Mouse (Mus musculus): Measurements from ENCODE around the gene Nav1. TPM values are rescaled to one million over a fixed set of nuclear protein-coding genes. Genes with fewer than 3 reads are reported as not detected.

Gene Nav1
- polyA plus RNA-seq, 1 experiment from 2014 or later, result 59.4 TPM

DNA sequence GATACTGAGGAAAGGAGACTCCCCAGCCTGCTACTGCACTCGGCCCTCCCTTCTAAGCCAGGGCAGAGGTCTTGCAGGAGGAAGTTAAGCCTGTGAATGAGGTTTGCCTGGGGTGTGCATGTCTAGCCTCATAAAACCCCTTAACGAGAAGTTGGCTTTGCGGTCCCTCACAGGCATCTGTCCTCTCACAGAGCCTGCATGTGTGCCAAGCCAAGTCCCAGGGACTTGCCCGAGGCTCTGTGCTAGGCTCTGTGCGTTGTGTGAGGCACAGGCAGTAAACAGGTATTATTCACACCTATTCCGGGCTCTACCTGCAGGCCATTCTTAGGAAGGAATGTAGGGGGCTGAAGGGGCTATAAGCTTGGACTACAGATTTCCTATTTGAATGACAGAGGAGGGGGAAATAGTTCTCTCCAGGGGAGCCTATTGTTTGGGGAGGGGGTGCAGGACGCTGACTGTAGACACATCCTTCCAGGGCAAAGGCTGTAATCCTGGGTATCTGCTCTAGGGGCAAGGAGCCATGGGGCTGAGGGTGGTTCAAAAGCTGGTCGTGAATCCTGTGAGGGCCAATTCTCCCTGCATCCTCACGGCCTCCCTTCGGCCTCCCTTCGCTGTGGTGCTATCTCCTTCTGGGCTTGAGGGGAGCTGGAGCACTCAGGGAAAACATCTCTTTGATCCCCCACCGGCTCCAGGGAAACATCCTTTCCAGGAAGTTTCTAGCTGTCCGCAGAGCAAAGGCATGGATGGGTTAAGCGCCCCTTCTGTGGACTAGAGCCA lies 99.3 kb downstream of the Nav1 start:
- no peaks in the 10 kb centered on the region for H3K27me3 ChIP-seq (replicated peaks)
- H3K4me1 ChIP-seq, result peaks cover 49% of the 10 kb centered on the region
- H3K9ac ChIP-seq, result no peak overlapping the region
- H3K36me3 ChIP-seq (replicated peaks), result no peaks in the 10 kb centered on the region
- peak overlapping the region; percentile 62 for H3K4me2 ChIP-seq
- no peak for ATAC-seq (replicated peaks)
- H3K27ac ChIP-seq, result no peak overlapping the region
- WGBS, result 31% methylated on average over 14 of the region's 14 CpGs
- H3K9me3 ChIP-seq, result no peaks in the 10 kb centered on the region
- no peak overlapping the region for H3K4me3 ChIP-seq

DNA sequence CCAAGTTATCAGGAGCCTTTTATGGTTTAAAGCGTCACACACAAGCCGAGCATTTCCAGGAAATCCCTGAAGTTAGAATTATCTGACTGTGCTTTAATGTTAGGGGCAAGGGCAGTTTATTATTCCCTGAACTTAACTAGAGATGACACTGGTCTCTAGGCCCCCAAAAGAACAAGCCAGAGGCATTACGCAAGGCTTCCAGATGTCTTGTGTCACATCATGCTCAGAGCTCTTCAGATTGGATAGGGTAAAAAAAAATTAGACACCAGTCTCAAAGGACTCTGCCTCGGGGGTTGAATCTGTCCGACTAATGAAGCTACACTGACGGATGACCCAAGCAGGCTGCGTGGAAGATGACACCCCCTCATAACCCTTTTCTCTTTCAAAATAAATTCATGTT lies 101.6 kb downstream of the Nav1 start:
- H3K9ac ChIP-seq, result no peak overlapping the region
- H3K9me3 ChIP-seq, result no peaks in the 10 kb centered on the region
- no peak overlapping the region for H3K27ac ChIP-seq
- no peaks in the 10 kb centered on the region for H3K36me3 ChIP-seq (replicated peaks)
- no peak for ATAC-seq (replicated peaks)
- no peaks in the 10 kb centered on the region for H3K27me3 ChIP-seq (replicated peaks)
- WGBS, result 64% methylated on average over 7 of the region's 7 CpGs
- peaks cover 32% of the 10 kb centered on the region for H3K4me1 ChIP-seq
- H3K4me2 ChIP-seq, result no peak overlapping the region
- no peak overlapping the region for H3K4me3 ChIP-seq

DNA sequence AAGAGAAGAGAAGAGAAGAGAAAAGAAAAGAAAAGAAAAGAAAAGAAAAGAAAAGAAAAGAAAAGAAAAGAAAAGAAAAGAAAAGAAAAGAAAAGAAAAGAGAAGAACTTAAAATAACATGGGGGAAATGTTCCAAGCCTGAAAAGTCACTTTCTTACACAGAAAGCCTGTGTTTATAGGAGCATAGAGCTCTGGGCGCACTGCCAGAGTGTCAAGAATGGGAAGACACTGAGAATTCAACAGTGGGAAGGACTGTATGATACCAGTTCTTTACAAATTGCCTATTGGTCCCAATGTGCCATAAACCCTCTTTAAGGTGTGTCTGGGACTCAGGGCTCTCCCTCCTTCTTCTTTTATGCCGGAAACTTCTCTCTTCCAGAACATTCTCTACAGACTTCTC lies 103.7 kb downstream of the Nav1 start:
- H3K4me2 ChIP-seq, result no peak overlapping the region
- no peaks in the 10 kb centered on the region for H3K9me3 ChIP-seq
- H3K4me3 ChIP-seq, result no peak overlapping the region
- no peak for ATAC-seq (replicated peaks)
- peaks cover 24% of the 10 kb centered on the region for H3K4me1 ChIP-seq
- H3K27ac ChIP-seq, result no peak overlapping the region
- WGBS, result 83% methylated on average over 2 of the region's 2 CpGs
- H3K9ac ChIP-seq, result no peak overlapping the region
- H3K36me3 ChIP-seq (replicated peaks), result no peaks in the 10 kb centered on the region
- H3K27me3 ChIP-seq (replicated peaks), result no peaks in the 10 kb centered on the region

DNA sequence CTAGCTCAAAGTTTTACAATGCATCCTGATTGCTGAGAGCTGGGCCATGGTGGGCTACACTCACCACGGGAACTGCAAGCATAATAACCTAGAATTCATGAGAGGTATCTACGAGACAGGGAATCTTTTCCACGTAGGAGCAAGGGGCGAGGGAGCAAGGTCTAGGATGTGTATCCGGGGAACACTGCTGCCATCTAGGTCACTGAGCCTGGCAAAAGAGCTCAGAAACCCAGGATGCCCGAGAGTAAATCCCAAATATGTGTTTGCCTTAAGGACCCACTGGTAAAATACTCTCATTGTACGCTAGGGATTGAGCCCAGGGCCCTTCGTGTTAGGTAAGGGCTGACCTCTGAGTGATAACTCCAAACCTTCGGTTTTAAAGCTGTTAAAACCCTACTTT lies 104.3 kb downstream of the Nav1 start:
- WGBS, result 77% methylated on average over 9 of the region's 9 CpGs
- H3K36me3 ChIP-seq (replicated peaks), result no peaks in the 10 kb centered on the region

DNA sequence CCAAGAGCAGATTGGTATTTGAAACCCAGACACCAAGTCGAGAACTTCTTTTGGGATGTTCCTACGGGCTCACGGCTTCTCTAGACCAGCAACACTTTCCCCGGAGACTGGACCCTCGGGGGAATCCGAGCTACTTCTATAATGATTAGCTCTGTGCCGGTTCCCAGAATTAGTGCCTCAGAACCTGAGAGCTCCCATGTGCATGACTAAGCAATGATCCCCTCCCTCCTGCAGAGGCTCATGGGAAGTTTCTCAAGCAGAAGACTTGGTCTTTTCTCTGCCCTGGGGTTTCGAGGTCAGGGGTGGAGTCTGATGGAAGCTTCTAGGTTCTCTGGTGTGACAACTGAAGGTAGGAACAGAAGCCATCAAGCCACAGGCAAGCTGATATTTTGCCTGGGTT lies 105.0 kb downstream of the Nav1 start:
- H3K9me3 ChIP-seq, result no peaks in the 10 kb centered on the region
- H3K4me3 ChIP-seq, result no peak overlapping the region
- H3K9ac ChIP-seq, result no peak overlapping the region
- no peak overlapping the region for H3K4me2 ChIP-seq
- ATAC-seq (replicated peaks), result no peak
- no peaks in the 10 kb centered on the region for H3K27me3 ChIP-seq (replicated peaks)
- H3K27ac ChIP-seq, result no peak overlapping the region
- WGBS, result 38% methylated on average over 8 of the region's 8 CpGs
- H3K36me3 ChIP-seq (replicated peaks), result no peaks in the 10 kb centered on the region
- H3K4me1 ChIP-seq, result peaks cover 17% of the 10 kb centered on the region

More for the DNA sequence above, 104.3 kb downstream of the Nav1 start:
- H3K27me3 ChIP-seq (replicated peaks), result no peaks in the 10 kb centered on the region
- no peak overlapping the region for H3K9ac ChIP-seq
- no peaks in the 10 kb centered on the region for H3K9me3 ChIP-seq
- no peak overlapping the region for H3K27ac ChIP-seq
- ATAC-seq (replicated peaks), result no peak
- no peak overlapping the region for H3K4me2 ChIP-seq
- H3K4me1 ChIP-seq, result peaks cover 21% of the 10 kb centered on the region
- no peak overlapping the region for H3K4me3 ChIP-seq

DNA sequence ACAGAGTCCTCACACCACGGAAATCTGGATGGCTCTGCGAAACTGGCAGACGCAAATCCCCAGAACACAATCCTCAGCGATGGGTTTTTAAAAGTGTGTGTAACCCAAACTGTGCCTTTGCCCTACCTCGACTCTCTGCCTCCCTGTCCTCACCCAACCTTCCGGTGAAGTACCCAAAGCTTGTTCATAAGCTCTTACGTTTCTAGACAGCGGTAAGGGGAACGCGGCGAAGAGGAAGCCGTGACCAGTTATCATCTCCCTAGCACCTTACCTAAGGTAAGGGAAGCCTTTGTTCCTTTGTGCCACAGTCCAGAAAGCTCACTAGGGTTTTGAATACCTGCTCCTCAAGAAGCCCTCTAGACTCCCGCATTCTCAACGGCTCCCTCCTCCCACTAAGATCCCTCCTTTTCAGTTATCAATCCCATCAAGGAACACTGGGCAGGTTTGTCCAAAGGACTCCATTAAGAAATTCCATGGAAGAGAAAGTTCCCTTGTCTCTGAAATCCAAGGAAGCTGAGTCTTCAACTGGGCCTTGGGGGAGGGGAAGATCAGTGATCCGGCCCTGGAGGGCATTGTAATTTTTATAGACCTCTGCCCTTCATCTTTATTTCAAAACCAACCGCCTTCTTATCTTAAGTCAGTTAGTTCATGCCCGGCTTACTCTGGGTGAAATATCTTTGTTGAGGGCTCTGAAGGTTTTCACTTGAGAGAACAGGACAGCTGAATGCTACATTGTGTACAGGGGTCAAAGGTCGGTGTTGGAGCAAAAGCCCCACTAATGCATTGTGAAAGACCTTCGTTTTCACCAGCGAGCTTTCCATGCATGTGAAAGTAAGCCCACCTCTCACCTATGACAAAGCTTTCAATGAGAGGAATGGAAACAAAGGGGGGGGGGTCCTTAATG lies 108.4 kb downstream of the Nav1 start:
- no peak for ATAC-seq (replicated peaks)
- no peak overlapping the region for H3K4me2 ChIP-seq
- H3K36me3 ChIP-seq (replicated peaks), result no peaks in the 10 kb centered on the region
- H3K4me1 ChIP-seq, result peaks cover 12% of the 10 kb centered on the region
- WGBS, result 27% methylated on average over 20 of the region's 20 CpGs
- H3K27me3 ChIP-seq (replicated peaks), result no peaks in the 10 kb centered on the region
- H3K27ac ChIP-seq, result no peak overlapping the region
- no peaks in the 10 kb centered on the region for H3K9me3 ChIP-seq
- H3K4me3 ChIP-seq, result no peak overlapping the region
- no peak overlapping the region for H3K9ac ChIP-seq

DNA sequence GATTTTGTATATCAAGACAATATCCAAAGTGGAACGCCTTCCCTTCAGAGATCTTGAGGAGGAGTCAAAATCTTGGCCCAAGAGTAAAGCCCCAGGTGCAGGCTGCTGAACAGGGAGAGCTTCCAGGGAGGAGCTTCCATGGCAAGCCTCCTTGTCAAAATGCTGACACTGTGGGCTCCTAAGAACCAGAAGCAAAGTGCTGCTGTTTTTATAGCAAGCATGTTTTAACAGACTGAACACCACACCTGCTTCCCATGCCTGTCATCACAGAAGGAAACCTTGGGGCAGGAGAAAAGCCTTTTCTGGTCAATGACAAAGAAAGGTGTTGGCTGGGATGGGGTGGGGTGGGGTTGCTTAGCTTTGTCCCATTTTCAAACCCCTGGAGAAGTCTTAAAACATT lies 112.0 kb downstream of the Nav1 start:
- peaks cover 22% of the 10 kb centered on the region for H3K4me1 ChIP-seq
- H3K27me3 ChIP-seq (replicated peaks), result no peaks in the 10 kb centered on the region
- H3K4me3 ChIP-seq, result no peak overlapping the region
- ATAC-seq (replicated peaks), result no peak
- 93% methylated on average over 1 of the region's 1 CpGs for WGBS
- H3K9ac ChIP-seq, result no peak overlapping the region
- no peaks in the 10 kb centered on the region for H3K9me3 ChIP-seq
- no peak overlapping the region for H3K4me2 ChIP-seq
- H3K27ac ChIP-seq, result no peak overlapping the region
- H3K36me3 ChIP-seq (replicated peaks), result no peaks in the 10 kb centered on the region

DNA sequence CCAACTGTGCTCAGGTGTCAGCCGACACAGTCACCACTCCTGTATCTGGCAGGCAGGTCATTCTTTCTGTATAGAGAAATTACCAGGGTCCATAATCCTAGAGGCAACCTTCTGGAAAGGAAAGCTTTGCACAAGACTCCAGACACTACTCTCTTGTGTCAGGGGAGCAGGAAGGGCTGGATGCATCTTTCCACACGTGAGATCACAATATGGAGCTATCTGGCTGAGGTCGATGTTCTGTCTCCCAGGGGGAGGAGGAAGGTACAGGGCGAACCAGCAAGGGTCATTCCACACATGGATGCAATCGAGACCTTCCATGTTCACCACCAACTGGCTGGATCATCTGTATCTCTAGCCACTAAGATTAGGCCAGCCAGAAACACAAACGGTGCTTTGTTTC lies 113.2 kb downstream of the Nav1 start:
- no peak for ATAC-seq (replicated peaks)
- Histone ChIP-seq H3K27ac (no peak overlapping the region), H3K4me3 (no peak overlapping the region), H3K36me3 (replicated peaks) (no peaks in the 10 kb centered on the region), H3K9ac (no peak overlapping the region), H3K4me1 (peaks cover 21% of the 10 kb centered on the region), H3K9me3 (no peaks in the 10 kb centered on the region), H3K4me2 (no peak overlapping the region), H3K27me3 (replicated peaks) (no peaks in the 10 kb centered on the region)
- WGBS, result 86% methylated on average over 6 of the region's 6 CpGs

DNA sequence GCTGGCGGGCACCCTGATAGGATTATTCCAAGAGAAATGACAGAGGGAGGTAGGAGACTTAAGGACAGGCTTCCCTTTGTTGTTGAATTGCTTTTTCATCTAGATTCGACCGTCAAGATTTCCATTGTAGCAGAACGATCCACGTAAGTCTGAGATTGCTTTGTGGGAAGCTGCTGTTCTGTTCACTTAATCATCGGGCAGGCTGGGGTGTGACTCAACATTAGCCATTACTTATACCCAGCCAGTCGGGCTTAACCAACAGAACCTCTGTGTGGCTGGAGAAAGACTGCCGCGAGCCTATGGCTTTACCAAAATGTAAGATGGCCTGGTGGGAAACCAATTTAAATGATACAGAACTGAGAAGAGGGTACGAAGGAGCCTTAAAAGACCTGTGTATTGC lies 114.7 kb downstream of the Nav1 start:
- Histone ChIP-seq H3K9me3 (no peaks in the 10 kb centered on the region), H3K4me1 (peaks cover 13% of the 10 kb centered on the region; the same call in 1 of the 2 replicates), H3K4me2 (no peak overlapping the region), H3K27ac (no peak overlapping the region), H3K9ac (no peak overlapping the region), H3K27me3 (replicated peaks) (no peaks in the 10 kb centered on the region), H3K4me3 (no peak overlapping the region), H3K36me3 (replicated peaks) (no peaks in the 10 kb centered on the region)
- ATAC-seq (replicated peaks), result no peak
- 31% methylated on average over 10 of the region's 10 CpGs for WGBS

DNA sequence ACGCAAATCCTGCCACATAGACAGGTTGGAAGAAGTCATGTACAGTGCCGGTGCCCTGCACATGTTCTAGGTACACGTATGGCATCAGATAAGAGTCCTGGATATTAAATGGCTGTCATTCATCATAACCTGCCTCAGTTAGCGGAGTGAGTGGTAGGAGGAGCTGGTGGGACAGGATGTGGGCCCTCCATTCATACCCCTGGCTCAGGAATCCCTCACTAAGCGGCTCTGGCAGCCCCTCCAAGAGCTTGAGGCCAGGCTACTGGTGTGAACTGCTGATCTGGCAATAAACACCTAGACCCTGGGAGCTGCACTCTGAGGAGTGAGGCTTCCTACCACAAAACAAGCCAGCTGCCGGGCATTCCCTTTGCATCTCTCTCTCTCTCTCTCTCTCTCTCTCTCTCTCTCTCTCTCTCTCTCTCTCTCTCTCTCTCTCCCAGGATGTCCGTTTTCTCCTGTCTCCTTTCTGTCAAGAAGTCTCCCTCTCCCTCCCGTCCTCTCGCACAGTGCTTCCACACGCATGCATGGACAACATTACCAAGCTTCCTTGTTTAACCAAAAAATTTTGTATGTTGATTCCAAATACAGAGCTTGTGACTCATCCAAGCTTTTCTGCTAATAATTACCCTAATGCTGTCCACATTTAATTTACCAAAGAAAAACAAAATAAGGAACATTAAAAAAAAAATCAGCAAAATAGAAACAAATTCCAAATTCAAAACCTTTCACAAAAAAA lies 116.0 kb downstream of the Nav1 start:
- ATAC-seq (replicated peaks), result no peak
- H3K4me2 ChIP-seq, result no peak overlapping the region
- H3K4me1 ChIP-seq, result peaks cover 13% of the 10 kb centered on the region; the same call in 1 of the 2 replicates
- no peak overlapping the region for H3K27ac ChIP-seq
- WGBS, result 61% methylated on average over 10 of the region's 10 CpGs
- no peaks in the 10 kb centered on the region for H3K36me3 ChIP-seq (replicated peaks)
- H3K27me3 ChIP-seq (replicated peaks), result no peaks in the 10 kb centered on the region
- H3K4me3 ChIP-seq, result no peak overlapping the region
- H3K9me3 ChIP-seq, result no peaks in the 10 kb centered on the region
- no peak overlapping the region for H3K9ac ChIP-seq

DNA sequence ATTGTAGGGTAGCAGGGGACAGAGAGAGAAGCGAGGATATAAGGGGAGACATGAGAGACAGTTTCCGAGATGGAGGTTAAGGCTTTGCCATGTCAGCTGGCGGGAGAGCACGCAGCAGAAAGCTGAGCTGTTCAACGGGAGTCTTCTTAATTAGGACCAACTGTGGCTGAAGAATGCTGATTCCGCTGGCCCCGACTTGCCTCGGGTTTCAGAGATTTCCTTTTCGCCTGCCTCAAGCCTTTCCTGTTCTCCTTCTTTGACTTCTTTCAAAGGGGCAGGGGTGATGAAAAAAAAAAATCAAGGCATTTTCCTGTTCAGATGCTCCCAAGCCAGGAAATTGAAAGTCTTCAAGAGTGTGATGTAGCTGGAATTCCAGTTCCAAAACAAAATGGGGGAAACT lies 118.2 kb downstream of the Nav1 start:
- Histone ChIP-seq H3K27ac (no peak overlapping the region), H3K27me3 (replicated peaks) (no peaks in the 10 kb centered on the region), H3K36me3 (replicated peaks) (no peaks in the 10 kb centered on the region), H3K4me1 (peaks cover 13% of the 10 kb centered on the region; the same call in 1 of the 2 replicates), H3K9me3 (no peaks in the 10 kb centered on the region), H3K4me3 (no peak overlapping the region), H3K4me2 (no peak overlapping the region), H3K9ac (no peak overlapping the region)
- ATAC-seq (replicated peaks), result no peak
- WGBS, result 69% methylated on average over 9 of the region's 9 CpGs

DNA sequence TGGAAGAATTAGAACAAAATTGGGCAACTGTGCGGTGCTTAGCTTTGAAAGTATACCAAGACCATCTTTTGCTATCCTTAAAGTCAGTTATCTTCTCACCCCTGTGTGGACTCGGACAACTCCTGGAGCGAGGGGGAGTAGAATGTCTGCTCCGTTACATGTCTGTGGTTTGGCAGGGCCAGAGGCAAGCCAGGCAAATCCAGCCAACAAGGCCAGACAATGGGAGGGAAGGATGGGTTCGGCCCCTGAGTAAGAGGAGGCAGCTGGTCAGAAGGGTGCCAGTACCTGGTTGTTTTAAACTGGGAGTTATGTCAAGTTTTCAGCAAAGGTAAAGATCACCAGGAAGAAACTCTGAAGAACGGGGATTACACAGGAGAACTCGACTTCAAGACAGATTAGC lies 121.9 kb downstream of the Nav1 start:
- 88% methylated on average over 7 of the region's 7 CpGs for WGBS
- ATAC-seq (replicated peaks), result no peak

More for the DNA sequence above, 121.9 kb downstream of the Nav1 start:
- Histone ChIP-seq H3K4me3 (no peak overlapping the region), H3K4me1 (no peaks in the 10 kb centered on the region), H3K9me3 (no peaks in the 10 kb centered on the region), H3K27me3 (replicated peaks) (no peaks in the 10 kb centered on the region), H3K9ac (no peak overlapping the region), H3K4me2 (no peak overlapping the region), H3K36me3 (replicated peaks) (no peaks in the 10 kb centered on the region), H3K27ac (no peak overlapping the region)

Measured in midbrain, embryonic 15.5 days (tissue).